Mouse (Mus musculus): ENCODE measurements at regions not wholly inside any gene's neighbourhood (a gene's known extent, or its start where the extent isn't known, plus 50 kb on each side); places are given as distances from the start of the nearest gene placed in this dataset.

- H3K4me1 ChIP-seq (ENCODE audit: insufficient read depth, low read depth, low read length): no peaks in the 10 kb centered on the region
- H3K4me2 ChIP-seq (replicated peaks; ENCODE audit: low read depth, low read length): no peak overlapping the region
- H3K27ac ChIP-seq (ENCODE audit: low read length): no peak overlapping the region
- TF ChIP-seq EP300 (IDR thresholded peaks at IDR 0.05): no peak
- no peak for TF ChIP-seq CTCF (IDR thresholded peaks at IDR 0.05)
- 70% methylated on average over 1 of the region's 1 CpGs for WGBS
- H3K4me3 ChIP-seq (ENCODE audit: low read depth, low read length): no peak overlapping the region
- H3K9ac ChIP-seq (replicated peaks; ENCODE audit: low read depth): no peak overlapping the region
- no peaks in the 10 kb centered on the region for H3K9me3 ChIP-seq (ENCODE audit: low read length)
- no peaks in the 10 kb centered on the region for H3K27me3 ChIP-seq (replicated peaks; ENCODE audit: insufficient read depth, low read length)
- ATAC-seq (no peak), DNase-seq (ENCODE audit: low spot score) (no peak)
- no peaks in the 10 kb centered on the region for H3K36me3 ChIP-seq (ENCODE audit: insufficient read depth, low read length)
Observed at GRCm38 (mm10) chr3:82781464-82781863, 94.8 kb downstream of the Rbm46 start.

DNA sequence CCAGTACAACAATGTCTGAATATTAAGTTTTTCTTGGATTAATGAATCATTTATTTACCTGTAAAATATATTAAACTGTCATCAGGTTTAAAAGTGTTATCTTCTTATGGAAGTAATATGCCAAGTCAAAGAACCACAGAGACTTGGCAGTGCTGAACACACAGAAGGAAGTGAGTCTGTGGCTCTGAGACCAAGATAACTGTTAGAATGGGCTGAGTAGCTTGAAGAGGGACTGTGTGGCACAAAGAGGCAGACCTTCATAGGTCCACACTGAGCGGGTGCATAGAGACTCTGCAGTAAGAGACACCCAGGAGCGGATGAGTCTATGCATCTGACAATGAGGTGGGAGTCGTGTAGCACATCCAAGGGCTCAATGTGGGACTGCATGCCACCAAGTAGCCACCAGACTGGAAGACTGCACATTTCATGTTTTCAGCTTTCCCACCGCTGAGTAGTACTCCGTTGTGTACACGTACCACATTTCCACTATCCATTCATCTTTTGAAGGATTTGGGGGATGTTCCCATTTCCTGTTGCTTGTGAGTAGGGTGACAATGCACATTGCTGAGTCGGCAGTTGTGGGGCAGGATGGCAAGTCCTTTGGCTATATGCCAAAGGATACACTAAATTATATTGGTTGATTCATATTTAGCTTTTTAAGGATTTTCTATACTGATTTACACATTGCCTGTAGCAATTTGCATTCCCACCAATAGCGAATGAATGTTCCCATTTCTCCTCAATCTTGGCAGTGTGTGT is 105.6 kb downstream of the Rbm46 start:
- Histone ChIP-seq H3K9ac (replicated peaks; ENCODE audit: low read depth) (no peak overlapping the region), H3K4me3 (ENCODE audit: low read depth, low read length) (no peak overlapping the region), H3K36me3 (ENCODE audit: insufficient read depth, low read length) (no peaks in the 10 kb centered on the region), H3K4me2 (replicated peaks; ENCODE audit: low read depth, low read length) (no peak overlapping the region), H3K27ac (ENCODE audit: low read length) (no peak overlapping the region), H3K27me3 (replicated peaks; ENCODE audit: insufficient read depth, low read length) (no peaks in the 10 kb centered on the region), H3K9me3 (ENCODE audit: low read length) (no peaks in the 10 kb centered on the region), H3K4me1 (ENCODE audit: insufficient read depth, low read depth, low read length) (no peaks in the 10 kb centered on the region)
- DNase-seq (ENCODE audit: low spot score): no peak
- no peak for ATAC-seq
- 82% methylated on average over 8 of the region's 8 CpGs for WGBS
- TF ChIP-seq EP300 (IDR thresholded peaks at IDR 0.05) (no peak), CTCF (IDR thresholded peaks at IDR 0.05) (no peak)

DNA sequence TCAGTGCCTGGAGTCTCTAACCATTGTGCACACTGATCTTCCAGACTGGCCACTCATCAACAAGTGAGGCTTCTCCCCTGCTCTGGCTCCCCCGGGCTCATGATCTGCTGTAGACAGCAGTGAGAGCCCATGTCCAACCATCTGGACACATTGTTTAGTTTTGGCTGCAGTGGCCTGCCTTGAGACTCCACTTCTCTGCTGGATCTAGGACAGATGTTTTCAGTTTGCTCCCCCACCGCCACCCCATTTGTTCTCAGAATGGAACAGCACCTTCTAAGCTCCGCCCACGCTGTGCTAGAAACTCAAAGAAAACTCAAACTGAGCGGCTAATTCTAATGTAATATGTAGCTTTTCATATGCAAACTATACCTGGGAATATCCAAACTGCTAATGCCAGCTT is 108.8 kb downstream of the Rbm46 start:
- ATAC-seq: no peak
- no peak overlapping the region for H3K4me2 ChIP-seq (replicated peaks; ENCODE audit: low read depth, low read length)
- H3K4me1 ChIP-seq (ENCODE audit: insufficient read depth, low read depth, low read length): no peaks in the 10 kb centered on the region
- no peak overlapping the region for H3K27ac ChIP-seq (ENCODE audit: low read length)
- no peaks in the 10 kb centered on the region for H3K9me3 ChIP-seq (ENCODE audit: low read length)
- no peaks in the 10 kb centered on the region for H3K27me3 ChIP-seq (replicated peaks; ENCODE audit: insufficient read depth, low read length)
- TF ChIP-seq EP300 (IDR thresholded peaks at IDR 0.05) (no peak), CTCF (IDR thresholded peaks at IDR 0.05) (no peak)
- no peaks in the 10 kb centered on the region for H3K36me3 ChIP-seq (ENCODE audit: insufficient read depth, low read length)
- H3K9ac ChIP-seq (replicated peaks; ENCODE audit: low read depth): no peak overlapping the region
- no peak overlapping the region for H3K4me3 ChIP-seq (ENCODE audit: low read depth, low read length)
- no peak for DNase-seq (ENCODE audit: low spot score)
- 53% methylated on average over 5 of the region's 5 CpGs for WGBS

DNA sequence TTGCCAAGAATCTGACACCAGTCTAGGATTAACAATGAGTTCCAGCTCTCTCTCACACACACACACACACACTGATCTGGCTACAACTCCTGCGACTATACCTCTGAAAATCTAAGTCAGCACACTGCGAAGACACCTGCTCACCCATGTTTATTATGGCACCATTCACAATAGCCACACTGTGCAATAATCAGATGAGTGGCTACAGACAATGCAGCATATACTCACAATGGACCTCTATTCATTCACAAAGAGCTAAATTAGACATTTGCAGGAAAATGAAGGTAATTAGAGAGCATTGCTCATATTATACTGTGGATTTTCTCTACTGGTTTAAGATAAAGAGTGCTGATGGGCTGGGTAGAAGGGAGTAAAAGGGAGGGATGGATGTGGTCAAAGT is 116.3 kb downstream of the Rbm46 start:
- WGBS: 78% methylated on average over 2 of the region's 2 CpGs
- ATAC-seq (no peak), DNase-seq (ENCODE audit: low spot score) (no peak)
- H3K27me3 ChIP-seq (replicated peaks; ENCODE audit: insufficient read depth, low read length): no peaks in the 10 kb centered on the region
- H3K9ac ChIP-seq (replicated peaks; ENCODE audit: low read depth): no peak overlapping the region
- no peak for TF ChIP-seq CTCF (IDR thresholded peaks at IDR 0.05)
- no peak for TF ChIP-seq EP300 (IDR thresholded peaks at IDR 0.05)
- no peaks in the 10 kb centered on the region for H3K4me1 ChIP-seq (ENCODE audit: insufficient read depth, low read depth, low read length)
- no peak overlapping the region for H3K27ac ChIP-seq (ENCODE audit: low read length)
- H3K4me2 ChIP-seq (replicated peaks; ENCODE audit: low read depth, low read length): no peak overlapping the region
- no peaks in the 10 kb centered on the region for H3K9me3 ChIP-seq (ENCODE audit: low read length)
- no peak overlapping the region for H3K4me3 ChIP-seq (ENCODE audit: low read depth, low read length)
- no peaks in the 10 kb centered on the region for H3K36me3 ChIP-seq (ENCODE audit: insufficient read depth, low read length)

DNA sequence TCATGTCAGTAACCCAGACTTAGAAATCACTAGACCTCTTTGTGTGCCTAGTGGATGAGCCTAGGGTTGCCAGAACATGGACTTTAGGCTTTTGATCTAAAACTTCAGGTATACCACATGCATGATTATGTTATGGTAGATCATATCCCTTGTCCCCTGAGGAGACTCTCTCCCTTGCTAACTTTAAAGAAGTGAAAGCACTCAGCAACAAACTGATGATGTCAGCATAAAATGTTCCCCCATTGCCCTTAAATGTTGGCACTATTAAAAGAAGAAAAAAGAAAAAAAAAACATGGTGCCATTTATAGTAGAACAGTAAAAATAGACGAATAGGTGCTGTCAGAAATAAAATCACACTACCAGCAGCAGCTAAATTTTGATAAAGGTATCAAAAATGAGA is 117.3 kb downstream of the Rbm46 start:
- WGBS: 60% methylated on average over 1 of the region's 1 CpGs
- no peak for DNase-seq (ENCODE audit: low spot score)
- Histone ChIP-seq H3K4me2 (replicated peaks; ENCODE audit: low read depth, low read length) (no peak overlapping the region), H3K27me3 (replicated peaks; ENCODE audit: insufficient read depth, low read length) (no peaks in the 10 kb centered on the region), H3K27ac (ENCODE audit: low read length) (no peak overlapping the region), H3K9ac (replicated peaks; ENCODE audit: low read depth) (no peak overlapping the region), H3K4me1 (ENCODE audit: insufficient read depth, low read depth, low read length) (no peaks in the 10 kb centered on the region), H3K4me3 (ENCODE audit: low read depth, low read length) (no peak overlapping the region), H3K9me3 (ENCODE audit: low read length) (no peaks in the 10 kb centered on the region), H3K36me3 (ENCODE audit: insufficient read depth, low read length) (no peaks in the 10 kb centered on the region)
- no peak for TF ChIP-seq EP300 (IDR thresholded peaks at IDR 0.05)
- no peak for TF ChIP-seq CTCF (IDR thresholded peaks at IDR 0.05)
- ATAC-seq: no peak

GRCm38 (mm10) chr3:82725546-82725945 is 150.7 kb downstream of the Rbm46 start:
- TF ChIP-seq EP300 (IDR thresholded peaks at IDR 0.05) (no peak), CTCF (IDR thresholded peaks at IDR 0.05) (peak; percentile 87)
- Histone ChIP-seq H3K27me3 (replicated peaks; ENCODE audit: insufficient read depth, low read length) (no peaks in the 10 kb centered on the region), H3K4me1 (ENCODE audit: insufficient read depth, low read depth, low read length) (no peaks in the 10 kb centered on the region), H3K9ac (replicated peaks; ENCODE audit: low read depth) (no peak overlapping the region), H3K4me3 (ENCODE audit: low read depth, low read length) (no peak overlapping the region), H3K36me3 (ENCODE audit: insufficient read depth, low read length) (no peaks in the 10 kb centered on the region), H3K4me2 (replicated peaks; ENCODE audit: low read depth, low read length) (no peak overlapping the region), H3K27ac (ENCODE audit: low read length) (no peak overlapping the region), H3K9me3 (ENCODE audit: low read length) (no peaks in the 10 kb centered on the region)
- 30% methylated on average over 3 of the region's 3 CpGs for WGBS
- ATAC-seq (no peak), DNase-seq (ENCODE audit: low spot score) (peak; percentile 26)

GRCm38 (mm10) chr3:82707628-82708027 is 159.7 kb upstream of the Npy2r start:
- TF ChIP-seq EP300 (IDR thresholded peaks at IDR 0.05) (no peak), CTCF (IDR thresholded peaks at IDR 0.05) (no peak)
- Histone ChIP-seq H3K9me3 (ENCODE audit: low read length) (no peaks in the 10 kb centered on the region), H3K27me3 (replicated peaks; ENCODE audit: insufficient read depth, low read length) (no peaks in the 10 kb centered on the region), H3K4me2 (replicated peaks; ENCODE audit: low read depth, low read length) (no peak overlapping the region), H3K9ac (replicated peaks; ENCODE audit: low read depth) (no peak overlapping the region), H3K36me3 (ENCODE audit: insufficient read depth, low read length) (no peaks in the 10 kb centered on the region), H3K4me1 (ENCODE audit: insufficient read depth, low read depth, low read length) (no peaks in the 10 kb centered on the region), H3K4me3 (ENCODE audit: low read depth, low read length) (no peak overlapping the region), H3K27ac (ENCODE audit: low read length) (no peak overlapping the region)
- WGBS: 83% methylated on average over 4 of the region's 4 CpGs
- no peak for DNase-seq (ENCODE audit: low spot score)
- ATAC-seq: no peak
